Mouse (Mus musculus) thymus, postnatal 25 days (tissue): Measurements from ENCODE around the gene Hspd1.
"Not testable (repeated sequence)": the region's sequence is repeated elsewhere in the genome, so short reads cannot be mapped to it uniquely, and the experiment has no call there.

Source experiments
- DNase-seq: peaks from one replicate; pipeline ENCODE4 v3.0.0; 2022

Gene Hspd1

DNA sequence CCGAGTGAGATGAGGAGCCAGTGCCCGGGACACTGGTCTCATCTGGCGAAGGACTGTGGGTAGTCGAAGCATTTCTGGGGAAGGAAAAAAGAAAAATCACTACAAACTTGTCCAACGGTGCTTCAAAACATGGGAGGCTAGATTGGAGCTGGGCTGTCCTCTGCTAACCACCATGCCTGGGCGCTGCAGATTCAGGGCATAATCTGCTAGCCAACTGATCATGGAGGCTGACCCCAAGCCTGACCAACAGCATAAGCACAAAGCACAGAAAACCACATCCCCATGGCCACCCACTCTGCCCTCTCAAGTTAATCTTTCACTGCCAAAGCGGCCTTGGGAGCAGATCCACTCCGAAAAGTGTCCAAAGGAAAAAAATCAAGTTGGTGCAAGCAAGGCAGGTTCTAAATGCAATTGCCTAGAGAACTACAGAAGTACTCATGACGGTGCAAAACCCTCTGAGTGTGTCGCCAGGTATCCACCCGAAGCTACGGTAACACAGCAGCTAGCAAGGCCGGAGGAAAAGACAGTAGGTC, 1.1 kb downstream of the Hspd1 start:
- DNase-seq = no peak

DNA sequence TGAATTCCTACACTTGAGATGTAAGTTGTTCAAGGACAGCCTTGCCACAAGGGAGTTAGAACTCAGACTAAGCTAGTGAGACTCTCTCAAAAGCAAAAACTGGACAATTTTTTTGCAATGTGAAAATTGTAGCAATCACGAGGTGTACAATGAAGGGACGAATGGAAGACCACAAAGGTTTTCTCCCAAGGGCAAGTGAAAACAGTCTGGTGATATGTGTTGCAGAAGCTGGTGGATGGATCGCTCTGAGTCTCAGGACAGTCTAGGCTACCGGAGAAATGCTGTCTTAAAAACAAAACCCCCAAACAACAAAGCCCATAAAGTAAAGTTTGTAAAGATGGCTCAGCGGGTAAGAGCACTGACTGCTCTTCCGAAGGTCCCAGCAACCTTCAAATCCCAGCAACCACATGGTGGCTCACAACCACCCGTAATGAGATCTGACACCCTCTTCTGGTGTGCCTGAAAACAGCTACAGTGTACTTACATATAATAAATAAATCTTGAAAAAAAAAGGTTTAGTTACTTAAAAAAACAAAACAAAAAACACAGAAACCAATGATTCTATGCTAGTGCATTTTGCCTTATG, 2.2 kb downstream of the Hspd1 start:
- DNase-seq = no peak

DNA sequence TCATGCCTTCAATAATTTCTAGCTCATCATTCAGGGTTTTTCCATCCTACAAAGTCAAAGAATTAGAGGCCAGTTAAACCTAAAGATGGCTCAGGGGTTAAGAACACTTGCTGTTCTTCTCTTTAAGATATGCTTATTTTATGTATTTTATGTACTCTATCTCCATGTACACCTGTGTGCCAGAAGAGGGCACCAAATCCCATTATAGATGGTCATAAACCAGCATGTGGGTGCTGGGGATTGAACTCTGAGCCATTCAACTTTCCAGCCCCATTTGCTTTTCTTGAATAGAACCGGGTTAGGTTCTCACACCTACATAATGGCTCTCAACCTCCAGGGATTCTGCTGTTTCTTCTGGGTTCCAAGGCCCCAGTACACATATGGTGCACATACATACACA, 5.9 kb downstream of the Hspd1 start:
- no peak for DNase-seq

DNA sequence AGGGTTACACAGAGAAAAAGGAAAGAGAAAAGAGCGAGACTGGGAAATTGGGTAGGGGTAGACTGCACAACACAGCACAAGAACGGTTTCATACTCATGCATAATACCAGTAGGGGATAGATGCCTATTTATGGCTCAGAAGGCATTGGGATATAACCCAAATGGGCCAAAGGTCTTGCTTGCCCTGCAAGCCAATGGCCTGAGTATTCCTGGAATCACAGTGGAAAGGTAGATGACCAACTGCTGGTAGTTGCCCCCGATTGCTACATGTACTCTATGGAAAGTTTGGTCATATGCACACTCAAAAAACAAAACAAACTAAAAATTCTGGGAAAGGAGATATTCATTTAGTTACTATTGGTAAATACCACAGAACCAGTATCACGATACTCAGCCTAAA, 8.4 kb downstream of the Hspd1 start:
- no peak for DNase-seq

DNA sequence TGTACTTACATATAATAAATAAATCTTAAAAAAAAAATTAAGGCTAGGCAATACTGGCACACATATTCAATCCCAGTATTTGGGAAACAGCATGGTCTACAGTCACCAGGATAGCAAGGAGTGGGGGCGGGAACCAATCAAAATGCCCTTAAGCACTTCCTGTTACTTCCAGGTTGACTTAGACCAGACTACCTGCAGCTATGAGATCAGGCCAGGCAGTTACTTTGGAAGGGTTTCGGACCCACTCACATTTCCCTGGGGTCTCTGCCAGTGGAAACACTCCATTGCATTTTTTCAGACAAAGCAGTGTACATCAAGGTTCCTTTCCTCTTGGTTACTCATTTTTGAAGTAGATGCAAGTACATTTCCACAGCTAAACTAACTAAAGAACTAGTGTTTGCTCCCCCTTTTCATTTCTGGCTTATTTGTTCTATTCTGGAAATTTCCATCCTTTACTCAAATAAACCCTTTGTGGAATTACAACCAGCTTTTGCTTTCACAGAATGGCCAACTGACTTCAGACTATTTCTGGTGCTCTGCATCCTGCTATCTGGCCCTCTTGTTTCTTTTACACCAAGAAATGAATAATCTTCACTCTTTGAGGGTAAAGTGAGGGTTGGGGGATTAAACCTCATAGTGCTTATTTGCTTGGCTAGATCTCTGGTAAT, 11.1 kb downstream of the Hspd1 start:
- no peak for DNase-seq

DNA sequence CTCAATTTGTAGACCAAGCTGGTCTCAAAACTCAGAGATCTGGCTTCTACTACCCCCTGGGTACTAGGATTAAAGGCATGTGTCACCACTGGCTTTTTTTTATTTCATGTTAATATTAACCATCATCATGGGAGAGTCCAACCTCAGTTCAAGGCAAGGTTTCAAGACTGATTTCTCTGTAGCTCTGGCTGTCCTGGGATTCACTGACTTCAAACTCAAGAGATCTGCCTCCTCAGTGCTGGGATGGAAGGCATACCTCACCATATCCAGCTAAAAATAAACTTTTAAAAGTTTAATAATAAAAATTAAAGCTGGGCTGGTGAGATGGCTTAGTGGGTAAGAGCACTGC, 11.7 kb downstream of the Hspd1 start:
- no peak for DNase-seq

DNA sequence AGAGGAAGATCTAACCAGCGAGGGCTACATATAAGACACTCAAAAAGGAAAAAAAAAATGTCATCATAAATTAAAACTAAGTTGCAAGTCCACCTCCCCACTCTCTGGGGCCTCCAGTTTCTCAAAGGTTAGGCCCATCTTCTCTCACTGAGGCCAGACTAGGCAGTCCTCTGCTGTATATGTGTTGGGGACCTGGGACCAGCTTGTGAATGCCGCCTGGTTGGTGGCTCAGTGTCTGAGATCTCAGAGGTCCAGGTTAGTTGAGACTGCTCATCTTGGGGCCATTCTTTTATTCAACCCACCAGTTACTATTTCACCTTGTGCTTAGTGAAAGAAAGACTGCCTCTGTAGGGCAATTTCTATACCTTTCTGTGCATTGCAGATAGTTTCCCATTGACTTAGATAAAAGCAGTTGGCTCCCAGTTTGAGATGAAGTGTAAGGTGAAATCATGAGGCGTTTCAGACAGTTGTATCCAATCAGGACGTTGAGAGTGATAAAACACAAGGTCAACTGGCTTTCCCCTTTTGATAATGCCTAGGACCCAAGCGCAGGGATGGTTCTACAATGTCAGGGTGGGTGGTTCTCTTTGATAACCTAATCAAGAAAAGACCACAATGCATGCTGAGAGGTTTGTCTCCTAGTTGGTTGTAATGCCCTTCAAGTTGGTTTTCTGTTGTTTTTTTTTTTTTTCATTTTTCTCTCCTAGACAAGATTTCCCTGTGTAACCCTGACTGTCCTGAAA, 12.2 kb downstream of the Hspd1 start:
- DNase-seq = no peak

DNA sequence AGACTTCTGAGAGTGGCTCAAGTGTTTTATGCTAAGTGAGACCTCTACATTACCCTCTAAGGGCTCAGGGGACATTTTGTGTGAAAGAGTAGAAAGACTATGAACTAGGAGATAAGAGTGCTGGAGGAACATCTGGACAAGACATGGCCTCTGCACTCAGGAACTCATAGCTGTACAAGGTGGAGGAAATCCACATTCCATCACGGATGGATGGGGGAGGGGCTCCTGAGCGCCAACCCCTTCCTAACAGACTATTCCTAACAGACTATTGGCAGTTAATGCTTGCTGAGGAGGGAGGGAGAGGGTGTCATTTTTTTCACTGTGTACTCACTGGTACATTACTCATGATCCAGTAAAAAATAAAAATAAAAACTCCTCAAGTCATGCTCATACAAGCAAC, 13.3 kb downstream of the Hspd1 start:
- no peak for DNase-seq

DNA sequence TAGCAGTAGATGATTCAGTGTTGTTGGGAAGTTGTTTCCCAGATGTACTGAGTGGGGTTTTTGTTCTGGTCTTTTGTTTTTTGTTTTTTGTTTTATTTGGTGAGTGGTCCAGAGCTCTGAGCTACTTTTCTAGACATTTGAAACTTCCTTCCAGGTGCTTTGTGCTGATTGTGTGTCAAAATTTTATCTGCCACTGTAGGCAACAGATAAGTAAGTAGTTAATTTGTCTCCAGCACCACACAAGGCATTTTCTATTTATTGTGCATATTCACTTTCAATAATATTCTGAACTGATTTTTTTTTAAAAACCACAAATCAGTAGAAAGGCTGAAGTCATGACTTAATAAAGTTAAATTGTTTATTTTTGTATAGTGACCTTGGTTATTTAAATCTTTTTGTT, 15.7 kb downstream of the Hspd1 start:
- not testable (repeated sequence) for DNase-seq

DNA sequence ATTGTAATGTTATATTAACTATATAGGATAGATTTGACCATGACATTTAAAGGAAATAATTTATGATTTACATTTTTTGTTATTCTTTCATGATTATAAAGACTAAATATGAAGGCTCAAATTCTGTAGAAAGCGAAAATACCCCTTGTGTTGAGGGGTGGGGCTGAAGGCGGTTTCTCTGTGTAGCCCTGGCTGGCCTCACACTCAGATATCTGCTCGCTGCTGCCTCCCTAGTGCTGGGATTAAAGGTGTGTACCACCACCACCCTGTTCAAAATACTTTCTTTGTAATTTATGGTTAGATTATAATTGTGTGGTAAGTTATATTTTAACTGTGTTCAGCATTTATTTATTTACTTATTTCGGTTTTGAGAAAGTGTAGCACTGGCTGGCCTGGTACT, 26.3 kb downstream of the Hspd1 start:
- no peak for DNase-seq

DNA sequence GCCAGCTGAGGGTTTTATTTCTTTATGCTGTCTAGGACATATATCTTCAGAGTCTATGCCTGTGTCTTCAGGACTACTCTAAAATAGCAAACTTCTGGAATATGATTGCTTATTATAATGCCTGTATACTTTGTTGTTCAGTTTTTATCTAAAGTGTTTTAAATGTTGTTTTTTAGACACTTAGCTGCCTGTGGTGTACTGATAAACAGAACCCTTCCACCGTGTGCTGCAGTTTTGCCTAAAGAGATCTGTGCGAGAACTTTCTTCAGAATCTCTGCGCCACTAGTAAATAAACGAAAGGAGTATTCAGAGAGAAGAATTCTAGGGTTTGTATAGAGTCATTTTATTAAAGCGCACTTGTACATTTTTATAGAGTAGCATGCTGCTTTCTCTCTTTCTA, 26.9 kb downstream of the Hspd1 start:
- DNase-seq = no peak

DNA sequence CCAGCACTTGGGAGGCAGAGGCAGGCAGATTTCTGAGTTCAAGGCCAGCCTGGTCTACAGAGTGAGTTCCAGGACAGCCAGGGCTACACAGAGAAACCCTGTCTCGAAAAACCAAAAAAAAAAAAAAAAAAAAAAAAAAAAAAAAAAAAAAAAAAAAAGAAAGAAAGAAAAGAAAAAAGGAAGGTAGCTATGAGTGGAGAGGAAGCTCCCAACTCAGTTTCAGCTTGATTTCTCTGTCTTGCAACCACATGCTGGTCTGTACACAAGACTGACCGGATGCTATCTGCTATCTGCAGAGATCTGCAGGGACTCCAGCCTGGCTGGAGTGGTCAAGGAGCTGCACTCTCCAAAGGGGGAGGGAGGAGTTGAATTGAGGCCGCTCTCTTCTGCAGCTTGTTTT, 29.7 kb downstream of the Hspd1 start:
- DNase-seq = not testable (repeated sequence)

DNA sequence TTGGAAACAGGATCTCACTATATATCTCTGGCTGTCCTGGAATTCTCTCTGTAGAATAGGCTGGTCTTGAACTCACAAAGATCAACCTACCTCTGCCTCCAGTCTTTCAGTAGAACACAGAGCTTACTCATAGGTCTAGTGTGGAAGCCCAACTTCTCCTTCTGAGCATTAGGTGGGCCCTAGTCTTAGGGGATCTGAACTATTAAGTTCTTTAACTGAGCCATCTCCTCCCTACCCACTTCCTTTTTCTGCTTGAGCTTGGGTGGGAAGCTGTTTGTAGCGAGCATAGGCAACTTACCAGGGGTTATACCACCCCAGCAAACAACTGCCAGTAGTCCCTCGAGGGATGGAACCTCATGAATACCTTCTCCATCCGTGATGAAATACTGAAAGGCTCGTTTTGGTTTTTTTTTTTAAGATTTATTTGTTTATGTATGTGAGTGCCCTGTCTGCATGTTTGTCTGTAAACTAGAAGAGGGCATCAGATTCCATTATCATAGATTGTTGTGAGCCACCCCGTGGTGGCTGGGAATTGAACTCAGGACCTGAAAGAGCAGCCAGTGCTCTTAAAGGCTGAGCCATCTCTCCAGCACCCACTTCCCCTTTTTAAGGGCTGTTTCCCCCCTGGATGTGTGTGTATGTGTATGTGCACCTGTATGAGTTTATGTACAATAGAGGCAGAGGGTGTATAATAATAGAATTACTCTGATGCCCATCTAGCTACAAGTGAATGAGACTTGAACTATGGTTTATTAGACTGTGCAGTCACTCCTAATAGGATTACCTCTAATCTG, 32.5 kb downstream of the Hspd1 start:
- DNase-seq = no peak

DNA sequence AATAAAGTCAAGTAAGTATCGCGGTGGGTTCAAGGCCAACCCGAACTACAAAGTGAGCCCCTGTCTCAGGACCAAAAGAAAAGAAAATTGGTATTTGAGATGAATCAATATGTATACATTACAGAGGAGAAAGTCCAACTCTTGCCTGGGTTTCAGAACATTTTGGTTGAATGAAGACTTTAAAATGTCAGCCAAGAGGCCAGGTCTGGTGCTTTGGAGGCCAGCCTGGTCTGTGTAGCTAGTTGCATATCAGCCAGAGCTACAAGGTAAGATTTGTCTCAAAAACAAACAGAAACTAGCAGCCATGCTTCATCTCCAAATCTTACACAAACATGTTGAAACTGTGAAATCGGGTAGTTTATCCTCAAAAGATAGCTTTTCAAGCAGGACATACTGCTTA, 34.4 kb downstream of the Hspd1 start:
- DNase-seq = no peak

DNA sequence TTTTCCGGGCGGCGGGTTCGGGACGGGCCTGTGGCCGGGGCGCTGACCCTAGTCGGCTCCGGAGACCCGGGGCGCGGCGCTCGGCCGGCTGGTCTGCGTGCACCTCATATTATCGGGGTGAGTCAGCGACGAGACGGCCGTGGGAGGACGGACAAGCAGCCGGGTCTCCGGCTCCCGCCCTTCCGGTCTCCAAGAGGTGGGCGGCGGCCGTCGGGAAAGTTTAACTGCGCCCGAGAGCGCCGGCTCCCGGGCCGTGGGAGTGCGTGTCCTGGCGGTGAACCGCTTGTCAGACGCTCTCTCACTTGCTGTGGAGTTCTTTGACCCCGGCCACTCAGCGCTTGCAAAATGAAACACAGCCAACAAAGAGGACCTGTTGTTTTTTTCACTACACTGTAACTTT, 35.0 kb downstream of the Hspd1 start:
- no peak for DNase-seq

DNA sequence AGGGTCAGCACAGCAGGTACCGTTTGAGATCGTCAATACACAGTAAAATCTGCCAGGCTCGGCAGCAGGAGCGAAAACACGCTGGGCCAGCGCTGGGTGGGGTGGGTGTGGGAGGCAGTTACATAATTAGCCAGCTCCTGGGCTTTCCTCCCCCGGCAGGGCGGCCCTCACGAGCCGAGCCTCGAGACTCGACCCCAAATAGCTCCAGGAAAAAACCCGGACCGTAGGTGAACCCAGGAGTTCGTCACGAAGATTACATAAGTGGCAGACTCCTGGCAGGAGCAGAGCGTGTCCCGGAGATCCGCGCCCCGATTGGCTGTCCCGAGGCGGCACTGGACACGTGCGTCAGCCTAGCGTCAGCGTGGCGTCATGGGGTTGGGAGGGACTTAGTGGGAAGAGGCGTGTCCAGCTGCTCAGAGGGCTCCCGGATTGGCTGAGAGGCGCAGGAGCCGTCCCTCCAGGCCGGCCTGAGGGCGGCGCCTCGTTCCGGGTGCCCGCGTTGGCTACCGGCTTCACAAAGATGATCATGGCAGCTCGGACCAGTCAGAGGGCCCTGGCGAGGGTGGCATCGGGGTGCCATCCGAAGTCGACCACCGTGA, 35.6 kb downstream of the Hspd1 start, which contains the start of gene Coq10b:
Coq10b (plus strand) TSS at position 416 of the 599 bp plus-strand sequence.
- DNase-seq = peak; percentile 99

DNA sequence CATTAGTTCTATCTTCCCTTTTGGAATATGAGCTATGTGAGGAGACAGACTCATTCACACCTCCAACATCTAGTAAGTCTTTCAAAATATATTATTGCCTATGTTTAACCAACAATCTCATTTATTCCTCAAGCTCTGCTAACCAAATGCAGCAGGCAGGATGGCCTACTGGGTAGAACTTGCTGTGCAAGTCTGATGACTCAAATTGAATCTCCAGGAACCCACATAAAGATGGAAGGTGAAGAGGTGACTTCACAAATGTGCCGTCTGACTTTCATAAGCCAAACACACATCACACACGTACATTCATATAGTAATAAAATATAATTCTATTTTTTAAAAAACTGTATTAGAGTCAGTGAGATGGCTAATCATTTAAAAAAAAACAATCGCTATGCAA, 36.4 kb downstream of the Hspd1 start:
- no peak for DNase-seq

DNA sequence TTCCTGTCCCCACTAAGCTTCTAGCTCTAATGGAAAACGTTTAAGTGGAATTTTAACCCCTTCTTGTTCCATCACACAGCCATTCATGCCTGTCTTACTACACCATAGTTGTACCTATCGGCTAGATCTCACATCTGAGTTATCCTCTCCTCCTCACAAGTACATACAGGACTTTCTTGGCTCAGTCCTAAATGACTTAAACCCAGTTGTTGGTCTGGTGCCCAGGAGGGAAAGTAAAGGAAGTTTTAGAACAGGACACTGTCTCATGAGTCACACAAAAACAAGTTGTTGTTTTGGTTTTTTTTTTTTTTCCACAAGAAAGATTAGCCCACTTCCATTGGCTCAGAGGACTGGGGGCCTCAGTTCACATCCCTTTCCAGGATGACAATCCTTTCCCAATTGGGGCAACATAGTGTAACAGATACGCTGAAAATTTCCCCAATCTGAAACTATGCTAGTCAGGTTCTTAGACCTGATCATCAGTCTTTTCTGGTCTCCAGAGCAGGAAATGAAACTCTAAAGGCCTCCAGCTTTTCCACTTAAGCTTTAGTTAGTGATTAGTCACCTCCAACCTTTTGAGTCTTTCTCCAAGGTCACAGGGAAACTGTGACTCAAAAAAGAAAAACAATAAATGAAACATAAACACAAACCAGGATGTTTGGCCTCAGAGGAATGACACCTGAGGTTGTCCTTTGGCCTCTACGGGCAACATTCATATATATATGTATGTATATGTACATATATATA, 39.0 kb downstream of the Hspd1 start:
- DNase-seq = no peak

DNA sequence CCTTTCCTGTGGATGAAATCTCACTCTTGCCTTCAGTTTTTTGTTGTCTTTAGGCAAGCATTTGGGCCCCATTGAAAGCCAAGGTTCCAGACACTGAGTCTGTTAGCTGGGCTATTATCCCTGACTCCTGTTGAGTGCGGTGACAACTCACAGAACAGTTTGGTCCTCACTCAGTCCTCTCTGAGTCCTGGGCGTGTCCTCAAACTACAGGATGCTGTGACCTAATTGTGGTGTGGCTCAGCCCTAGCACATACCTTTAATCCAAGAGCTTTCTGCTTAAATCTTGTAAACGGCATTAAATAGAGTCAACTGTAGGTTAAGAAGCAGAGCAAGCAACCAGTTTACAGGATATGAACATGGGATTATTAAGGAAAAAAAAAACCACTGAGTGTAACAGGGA, 44.9 kb downstream of the Hspd1 start:
- no peak for DNase-seq

DNA sequence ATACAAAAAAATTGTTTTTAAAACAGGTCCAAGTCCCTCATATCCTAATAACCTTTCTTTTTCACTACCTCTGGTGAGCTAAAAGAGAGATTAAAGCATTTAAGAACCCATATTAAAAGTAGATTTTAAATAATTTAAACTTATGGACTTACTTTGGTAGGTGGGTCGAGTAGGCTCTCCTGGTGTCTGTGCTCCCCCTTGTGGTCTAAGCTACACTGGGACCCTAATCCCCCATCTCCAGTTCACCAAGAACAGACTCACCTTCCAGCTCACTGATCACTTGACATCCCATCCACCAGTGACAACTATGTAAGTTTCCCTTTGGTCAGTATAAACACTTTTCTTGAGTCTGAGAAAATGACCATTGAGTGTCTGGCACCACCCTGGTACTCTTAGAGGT, 45.8 kb downstream of the Hspd1 start:
- DNase-seq = peak; percentile 36

DNA sequence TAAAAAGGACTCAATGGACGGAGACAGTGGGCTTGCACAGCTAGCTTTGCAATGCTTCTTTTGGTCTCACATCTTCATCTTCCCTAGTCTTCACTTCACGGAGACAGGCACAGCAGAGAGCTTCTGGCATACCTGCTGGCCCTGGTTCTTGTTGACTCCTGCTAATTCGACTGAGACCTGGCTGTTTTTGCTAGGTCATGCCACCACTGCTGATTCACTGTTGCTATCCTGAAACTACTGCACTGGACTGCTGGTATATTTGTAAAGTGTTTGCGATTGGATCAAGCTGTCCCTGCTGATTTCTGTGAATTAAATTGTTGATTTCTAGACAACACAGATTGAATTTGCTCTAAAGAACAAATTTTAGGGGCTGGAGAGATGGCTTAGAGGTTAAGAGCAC, 46.4 kb downstream of the Hspd1 start:
- no peak for DNase-seq

DNA sequence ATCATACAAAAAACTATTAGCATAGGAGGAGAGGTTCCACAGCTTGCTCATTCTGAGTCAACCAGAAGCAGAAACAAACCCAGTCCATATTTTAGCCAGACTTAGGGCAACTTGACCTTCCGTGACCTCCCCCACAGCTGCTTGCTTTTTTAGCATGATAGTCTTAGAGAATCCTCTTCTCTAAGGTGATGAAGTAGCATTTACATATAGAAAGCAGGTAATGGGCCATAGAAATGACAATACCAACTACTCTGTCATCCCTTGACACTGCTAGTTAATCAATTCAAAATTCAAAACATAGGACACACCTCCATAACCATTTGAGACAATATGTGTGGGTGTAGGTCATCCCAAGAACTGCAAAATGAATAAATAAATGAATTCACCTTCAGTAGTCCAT, 48.1 kb downstream of the Hspd1 start:
- DNase-seq = no peak
